Comparison of ENCODE assay signal across 17 mouse cellular contexts in the genomic region with DNA sequence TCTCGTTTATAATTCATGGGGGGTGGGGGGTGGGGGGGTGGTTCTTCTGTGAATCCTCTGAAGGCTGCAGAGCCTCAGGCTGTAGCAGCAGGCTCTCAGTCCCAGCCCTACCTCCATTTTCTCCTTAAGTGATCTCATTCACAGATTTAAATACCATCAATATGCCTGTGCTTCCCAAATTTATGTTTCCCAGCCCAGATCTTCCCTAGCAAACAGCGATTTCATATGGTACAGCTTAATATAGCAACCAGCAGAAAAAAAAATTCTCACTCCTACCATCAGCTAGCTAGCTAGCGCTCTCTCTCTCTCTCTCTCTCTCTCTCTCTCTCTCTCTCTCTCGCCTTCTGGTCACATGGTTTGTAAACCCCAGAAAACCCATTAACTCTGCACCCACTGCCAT. TPM values are rescaled to one million over a fixed set of nuclear protein-coding genes. Genes with fewer than 3 reads are reported as not detected.
DNase-seq lines count a peak whose midpoint lies in the region; TF ChIP-seq lines count a peak whose summit lies in the region.
"Had no signal": no experiment of that assay in that cellular context is flagged by ENCODE, and none has a peak within 500 bp of the region (broad histone marks: within the 10 kb centered on the region; RNA-seq: fewer than 3 reads in every experiment).

No protein-coding gene starts in this region.

- H3K27me3 ChIP-seq in thymus, adult 2 months (ENCODE audit: control insufficient read depth, insufficient read depth, low read length), result no peaks in the 10 kb centered on the region
- H3K27me3 ChIP-seq: heart, embryonic 13.5 days; lung, embryonic 15.5 days; Patski had no signal

- no peak overlapping the region for H3K4me3 ChIP-seq in thymus, adult 2 months (ENCODE audit: control insufficient read depth, insufficient read depth, low read length)
- H3K4me3 ChIP-seq: heart, embryonic 13.5 days; lung, embryonic 15.5 days had no signal

- TF ChIP-seq CTCF in brain, embryonic 14.5 days (IDR thresholded peaks at IDR 0.05; ENCODE audit: borderline replicate concordance, extremely low read depth, insufficient read depth, insufficient read length), result no peak
- no peak for TF ChIP-seq CTCF in thymus, adult 2 months (IDR thresholded peaks at IDR 0.05; ENCODE audit: borderline replicate concordance, control insufficient read depth, extremely low read depth, insufficient read depth, low read length, poor library complexity)

- H3K36me3 ChIP-seq in thymus, adult 2 months (ENCODE audit: control insufficient read depth, insufficient read depth, low read length), result no peaks in the 10 kb centered on the region
- H3K36me3 ChIP-seq: heart, embryonic 13.5 days; lung, embryonic 15.5 days had no signal

- H3K4me1 ChIP-seq in thymus, adult 2 months (replicated peaks; ENCODE audit: control insufficient read depth, insufficient read depth, low read length), result no peaks in the 10 kb centered on the region
- H3K4me1 ChIP-seq: lung, embryonic 15.5 days had no signal

- no peak overlapping the region for H3K27ac ChIP-seq in thymus, adult 2 months (ENCODE audit: control insufficient read depth, insufficient read depth, low read length)
- H3K27ac ChIP-seq: heart, embryonic 13.5 days; lung, embryonic 15.5 days had no signal

- intact Hi-C loops in left cerebral cortex, postnatal 14 days (cut with DNase I), result loop anchor here (5.0 to 10.0 kb wide), 4 partner anchors 56 to 269 kb away; no protein-coding TSS in a partner anchor

- TF ChIP-seq POLR2A in brain, embryonic 14.5 days (IDR thresholded peaks at IDR 0.05; ENCODE audit: borderline replicate concordance, extremely low read depth, insufficient read depth, insufficient read length, poor library complexity, severe bottlenecking), result no peak
- TF ChIP-seq POLR2A in thymus, adult 2 months (IDR thresholded peaks at IDR 0.05; ENCODE audit: control insufficient read depth, extremely low read depth, insufficient read depth, low read length, poor library complexity), result no peak

- WGBS in thymus, adult 2 months, result 87% methylated on average over 4 of the region's 4 CpGs

- peak; percentile 63 to 77 for DNase-seq in frontal cortex, adult 2 months (ENCODE audit: extremely low spot score in 1 of 2, low spot score in 1 of 2)
- no peak for DNase-seq in frontal cortex, postnatal 14 days (ENCODE audit: low spot score in 2 of 2)
- DNase-seq in left cerebral cortex, adult 9 months (ENCODE audit: low spot score in 2 of 2), result peak; percentile 67 to 74
- DNase-seq in left cerebral cortex, adult 18-20 months (ENCODE audit: low spot score in 2 of 2), result no peak
- DNase-seq in brain, embryonic 14.5 days (ENCODE audit: low read depth), result peak; percentile 44
- DNase-seq in left cerebral cortex, postnatal 14 days (ENCODE audit: low spot score in 2 of 2), result peak; percentile 52 to 86
- DNase-seq in thymus, adult 2 months, result no peak
- DNase-seq in cerebellum, adult 9-11 months, result no peak
- DNase-seq: B cell, adult 2 months; heart, postnatal 4 days; kidney, adult 11 months; kidney, postnatal 10 days had no signal

RNA-seq across cellular contexts. Expression of a gene that starts 42.5 kb away (rescaled TPM):
- polyA plus RNA-seq in frontal cortex, adult 2 months (2012; rRNA removed), result 53.5 and 57.3 TPM in 2 replicates
- total RNA-seq in left cerebral cortex, adult 18-20 months (2021), result 100 to 1,000 TPM; 162 to 170 TPM
- polyA plus RNA-seq in brain, embryonic 14.5 days (2012; rRNA removed), result 9.3 and 17.8 TPM in 2 replicates
- total RNA-seq in left cerebral cortex, postnatal 14 days (2021), result 100 to 1,000 TPM; 184 to 211 TPM
- 0.47 and 0.50 TPM in 2 replicates for polyA plus RNA-seq in thymus, adult 2 months (2012; rRNA removed)
- total RNA-seq: common myeloid progenitor, adult 5-6 weeks; granulocyte monocyte progenitor cell, adult 5-6 weeks had no signal

Comparison
In these comparisons a context has a peak if more than half of its experiments do, and no peak if none do; other contexts are left out.
1. DNase-seq: peak in frontal cortex, adult 2 months (2 of 2), left cerebral cortex, adult 9 months (2 of 2), brain, embryonic 14.5 days (single experiment) and left cerebral cortex, postnatal 14 days (2 of 2); none in frontal cortex, postnatal 14 days (0 of 2), left cerebral cortex, adult 18-20 months (0 of 2), thymus, adult 2 months (single experiment) and cerebellum, adult 9-11 months (single experiment).